Mouse (Mus musculus) kidney, postnatal 36 days (tissue): Measurements from ENCODE around the gene Wfdc17.

Experiments used
- DNase-seq, 2 experiments: peaks; one replicate each; pipeline ENCODE4 v3.0.0; 2021 to 2022; ENCODE audit warnings: mixed read lengths in 2 of 2

Wfdc17 gene

GRCm38 (mm10) chr11:83741841-83742240 lies 38.0 kb downstream of the Wfdc17 start:
- no peak for DNase-seq

GRCm38 (mm10) chr11:83742731-83743355 lies 39.1 kb downstream of the Wfdc17 start:
- DNase-seq: peak; percentile 2 to 5

DNA sequence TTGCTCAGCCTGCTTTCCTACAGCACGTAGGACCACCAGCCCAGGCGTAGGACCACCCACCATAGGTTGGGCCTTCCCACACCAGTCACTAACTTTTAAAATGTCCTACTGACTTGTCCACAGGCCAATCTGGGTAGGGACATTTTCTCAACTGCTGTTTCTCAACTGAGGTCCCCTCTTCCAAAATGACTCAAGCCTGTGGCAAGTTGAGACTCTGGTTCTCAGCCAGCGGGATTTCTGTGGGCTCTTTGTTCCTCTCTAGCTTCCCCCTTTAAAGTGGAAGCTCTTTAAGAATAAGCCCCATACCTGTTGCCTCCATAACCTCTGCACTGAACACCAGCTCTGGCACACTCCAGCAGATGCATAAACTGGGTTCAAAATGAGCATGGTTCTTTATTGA lies 39.7 kb downstream of the Wfdc17 start:
- DNase-seq: no peak

DNA sequence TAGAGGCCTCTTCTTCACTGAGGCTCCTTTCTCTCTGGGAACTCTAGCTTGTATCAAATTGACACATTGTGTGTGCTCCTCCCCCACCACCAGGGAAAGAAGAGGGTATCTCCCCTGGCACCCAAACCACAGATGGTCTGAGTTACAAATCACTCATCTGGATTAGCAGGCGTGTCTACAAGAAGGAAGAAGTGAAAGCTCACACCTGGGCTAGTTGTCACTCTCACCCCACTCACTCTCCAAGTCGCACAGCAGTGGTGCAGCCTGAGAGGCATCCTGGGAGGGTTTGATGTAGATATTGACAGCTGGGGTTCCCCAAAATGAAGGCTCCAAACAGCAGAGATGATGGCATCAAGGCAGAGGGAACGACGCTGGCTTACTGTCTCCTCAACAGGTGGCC lies 42.4 kb downstream of the Wfdc17 start:
- DNase-seq: no peak

- DNase-seq: no peak
These were observed 42.9 kb downstream of the Wfdc17 start, which contains the start of gene Wfdc21 for GRCm38 (mm10) chr11:83746681-83747080. Gene Wfdc21 (plus strand): TSS chr11:83746940.

DNA sequence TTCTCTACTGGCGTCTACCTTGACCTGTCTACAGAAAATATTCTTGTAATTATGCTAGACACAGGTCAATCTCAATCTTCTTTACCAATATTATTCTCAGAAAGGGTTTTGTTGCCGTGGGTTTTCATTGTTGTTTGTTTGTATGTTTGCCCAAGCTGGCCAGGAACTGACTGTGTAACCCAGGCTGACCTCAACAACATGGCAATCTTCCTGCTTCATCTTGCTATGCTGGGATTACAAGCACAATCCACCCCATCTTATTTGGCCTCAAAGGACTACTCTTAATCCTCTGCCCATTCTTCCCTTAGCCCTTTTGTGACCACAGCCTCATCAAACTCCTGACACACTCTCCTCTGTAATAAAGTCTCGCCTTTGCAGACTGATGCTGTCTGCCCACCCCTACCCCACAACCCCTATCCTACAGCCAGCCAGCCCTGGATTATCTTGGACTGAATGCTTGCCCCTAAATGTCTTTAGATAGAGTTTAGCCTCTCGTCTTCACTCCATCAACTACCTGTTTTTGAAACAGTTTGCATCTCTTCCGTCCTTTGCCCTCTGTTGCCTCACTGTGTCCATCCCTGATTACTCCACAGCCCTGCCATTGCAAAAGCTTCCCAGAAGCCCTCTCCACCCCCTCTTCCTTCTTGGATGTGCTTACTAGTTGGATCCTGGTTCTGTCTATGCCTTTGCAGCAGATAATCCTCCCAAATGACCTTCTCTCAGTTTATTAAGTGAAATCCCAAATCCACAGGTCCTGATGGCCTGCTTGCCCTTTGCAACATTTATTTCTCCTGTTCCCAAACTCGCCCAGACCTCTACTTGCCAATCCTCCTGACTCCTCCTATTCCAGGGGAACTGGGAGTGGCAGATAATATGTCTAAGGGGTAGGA lies 43.8 kb downstream of the Wfdc17 start:
- DNase-seq: no peak

DNA sequence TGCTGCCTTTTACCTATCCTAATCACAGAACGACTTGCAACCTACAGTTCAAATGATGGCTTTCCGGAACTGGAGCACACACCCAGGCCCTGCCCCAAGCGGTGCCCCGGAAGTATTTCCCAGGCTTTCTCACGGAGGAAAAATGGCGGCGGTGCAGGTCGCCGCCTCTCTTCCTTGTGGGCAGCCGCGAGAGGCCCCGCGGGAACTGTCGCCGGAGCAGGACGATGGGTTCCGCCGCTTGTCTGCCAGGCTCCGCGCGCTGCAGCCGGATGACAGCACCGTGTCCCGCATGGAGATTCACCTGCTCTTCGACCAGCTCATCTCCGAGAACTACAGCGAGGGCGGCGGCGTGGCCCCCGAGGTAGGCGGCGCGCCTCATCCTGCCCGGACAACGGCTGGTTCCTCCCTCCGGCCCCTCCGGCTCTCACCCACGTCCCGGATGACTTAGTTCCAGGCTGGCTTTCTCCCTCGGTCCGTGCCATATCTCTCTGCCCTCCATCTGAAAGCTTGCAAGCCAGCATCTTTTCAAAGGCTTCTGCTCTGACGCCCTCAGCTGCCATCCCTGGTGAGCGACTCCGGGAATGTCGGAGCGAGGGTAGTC lies 49.9 kb downstream of the Wfdc17 start, which contains the start of gene Heatr6:
Heatr6 (plus strand) TSS at position 116 of the 601 bp plus-strand sequence.
- DNase-seq: peak; percentile 93 to 95

- DNase-seq: no peak
These were observed 50.4 kb downstream of the Wfdc17 start for GRCm38 (mm10) chr11:83754227-83754626.
